Mouse (Mus musculus) midbrain, embryonic 12.5 days (tissue): ENCODE data around the gene Asb10. TPM values are rescaled to one million over a fixed set of nuclear protein-coding genes. Genes with fewer than 3 reads are reported as not detected.

ENCODE experiments used
- polyA plus RNA-seq: library from polyadenylated mRNA; unstranded; fragments of >200 nt; fragmentation: Nextera tagmentation; extraction: Ambion mirVana; gene quantifications from 2 replicates; pipeline ENCODE4 v1.2.1, GENCODE M21; 2016

Asb10 gene
- polyA plus RNA-seq, 1 experiment from 2014 or later, result 0.19 TPM

Other genes with a start within 250 kb of the Asb10 start
- 18.0 and 18.5 TPM in 2 replicates for gene Kcnh2, start 189.4 kb downstream of the Asb10 start, polyA plus RNA-seq
- gene Nos3, start 176.2 kb downstream of the Asb10 start, polyA plus RNA-seq, result 7.1 and 9.2 TPM in 2 replicates
- gene Atg9b, start 148.8 kb downstream of the Asb10 start, polyA plus RNA-seq, result 0.35 and 0.46 TPM in 2 replicates
- 47.1 and 48.0 TPM in 2 replicates for gene Abcb8, start 147.3 kb downstream of the Asb10 start, polyA plus RNA-seq
- gene Asic3, start 127.6 kb downstream of the Asb10 start, polyA plus RNA-seq, result 0.17 and 0.27 TPM in 2 replicates
- 64.1 and 76.9 TPM in 2 replicates for gene Cdk5, start 117.4 kb downstream of the Asb10 start, polyA plus RNA-seq
- gene Slc4a2, start 117.1 kb downstream of the Asb10 start, polyA plus RNA-seq, result 32.7 and 35.7 TPM in 2 replicates
- 102 and 116 TPM in 2 replicates for gene Fastk, start 95.7 kb downstream of the Asb10 start, polyA plus RNA-seq
- 31.8 and 35.4 TPM in 2 replicates for gene Tmub1, start 93.1 kb downstream of the Asb10 start, polyA plus RNA-seq
- gene Agap3, start 88.8 kb downstream of the Asb10 start, polyA plus RNA-seq, result 60.4 and 64.6 TPM in 2 replicates
- gene Gbx1, start 13.8 kb downstream of the Asb10 start, polyA plus RNA-seq, result 0.10 and 0.18 TPM in 2 replicates
- 0.06 and 0.09 TPM in 2 replicates for gene 4931409K22Rik, start 15.8 kb upstream of the Asb10 start, polyA plus RNA-seq
- gene Abcf2, start 36.5 kb upstream of the Asb10 start, polyA plus RNA-seq, result 126 TPM in 2 replicates
- gene Chpf2, start 45.8 kb upstream of the Asb10 start, polyA plus RNA-seq, result 18.3 and 22.1 TPM in 2 replicates
- gene Smarcd3, start 83.4 kb upstream of the Asb10 start, polyA plus RNA-seq, result 108 and 120 TPM in 2 replicates
- 37.3 and 37.6 TPM in 2 replicates for gene Nub1, start 144.6 kb upstream of the Asb10 start, polyA plus RNA-seq
- gene Wdr86, start 189.7 kb upstream of the Asb10 start, polyA plus RNA-seq, result 8.1 and 11.7 TPM in 2 replicates
- gene Crygn, start 217.0 kb upstream of the Asb10 start, polyA plus RNA-seq, result not detected in 2 replicates